Mouse (Mus musculus) forebrain, embryonic 12.5 days (tissue): Measurements from ENCODE around the gene Rbm8a2. TPM values are rescaled to one million over a fixed set of nuclear protein-coding genes. Genes with fewer than 3 reads are reported as not detected.
A peak's percentile ranks its signal among the peaks of the same experiment; 100 is the strongest.
"Not testable (repeated sequence)": the region's sequence is repeated elsewhere in the genome, so short reads cannot be mapped to it uniquely, and the experiment has no call there.

Experiments used
- ATAC-seq: fragments of 200-750 bp; cut with Nextera tagmentation; 2 replicates; pipeline ENCODE4 v1.8.0; 2017; ENCODE audit warnings: moderate TSS enrichment; ENCODE audit not compliant: low FRiP score
- H3K27ac ChIP-seq: fragments of 300-500 bp; sonication (generic); 2 replicates; pipeline ENCODE4 v1.5.1; 2016; ENCODE audit warnings: mild to moderate bottlenecking
- H3K27me3 ChIP-seq: fragments of 300-500 bp; sonication (generic); 2 replicates; pipeline ENCODE4 v1.6.1; 2016; ENCODE audit warnings: mild to moderate bottlenecking
- H3K36me3 ChIP-seq: fragments of 300-500 bp; sonication (generic); replicated peaks from 2 replicates; pipeline ENCODE4 v1.6.1; 2016; ENCODE audit warnings: mild to moderate bottlenecking
- H3K4me1 ChIP-seq: fragments of 300-500 bp; sonication (generic); 2 replicates; pipeline ENCODE4 v1.6.1; 2016
- H3K4me2 ChIP-seq: fragments of 300-500 bp; sonication (generic); 2 replicates; pipeline ENCODE4 v1.6.1; 2016; ENCODE audit warnings: mild to moderate bottlenecking, moderate library complexity
- H3K4me3 ChIP-seq: fragments of 300-500 bp; sonication (generic); replicated peaks from 2 replicates; pipeline ENCODE4 v1.5.1; 2016; ENCODE audit warnings: mild to moderate bottlenecking
- H3K9ac ChIP-seq: fragments of 300-500 bp; sonication (generic); 2 replicates; pipeline ENCODE4 v1.6.1; 2016; ENCODE audit warnings: mild to moderate bottlenecking
- H3K9me3 ChIP-seq: fragments of 300-500 bp; sonication (generic); 2 replicates; pipeline ENCODE4 v1.6.1; 2016
- WGBS: fragments of 180-500 bp; shearing (Covaris S2); methylation state at CpG from one replicate; pipeline ENCODE4 v1.1.7; 2016; 5-methylcytosine and 5-hydroxymethylcytosine counted together
- polyA plus RNA-seq: library from polyadenylated mRNA; unstranded; fragments of >200 nt; fragmentation: Nextera tagmentation; extraction: Ambion mirVana; gene quantifications from 2 replicates; pipeline ENCODE4 v1.2.1, GENCODE M21; 2016

Rbm8a2 gene
- polyA plus RNA-seq = 0.85 and 1.00 TPM in 2 replicates

DNA sequence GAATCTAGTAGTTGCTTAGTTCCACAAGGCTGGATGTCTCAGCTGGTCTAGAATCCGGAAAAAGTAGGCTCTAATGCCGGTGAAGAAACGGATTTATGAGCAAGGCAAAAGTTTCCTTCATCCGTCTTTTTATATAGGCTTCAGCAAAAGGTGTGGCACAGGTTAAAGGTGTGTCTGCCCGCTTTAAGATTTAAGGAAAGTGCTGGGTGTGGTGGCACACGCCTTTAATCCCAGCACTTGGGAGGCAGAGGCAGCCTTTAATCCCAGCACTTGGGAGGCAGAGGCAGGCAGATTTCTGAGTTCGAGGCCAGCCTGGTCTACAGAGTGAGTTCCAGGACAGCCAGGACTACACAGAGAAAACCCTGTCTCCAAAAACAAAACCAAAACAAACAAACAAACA, at the start of gene Rbm8a2:
Rbm8a2 (minus strand) TSS at position 101 of the 400 bp plus-strand sequence.
- 95% methylated on average over 7 of the region's 7 CpGs for WGBS
- not testable (repeated sequence) for ATAC-seq

DNA sequence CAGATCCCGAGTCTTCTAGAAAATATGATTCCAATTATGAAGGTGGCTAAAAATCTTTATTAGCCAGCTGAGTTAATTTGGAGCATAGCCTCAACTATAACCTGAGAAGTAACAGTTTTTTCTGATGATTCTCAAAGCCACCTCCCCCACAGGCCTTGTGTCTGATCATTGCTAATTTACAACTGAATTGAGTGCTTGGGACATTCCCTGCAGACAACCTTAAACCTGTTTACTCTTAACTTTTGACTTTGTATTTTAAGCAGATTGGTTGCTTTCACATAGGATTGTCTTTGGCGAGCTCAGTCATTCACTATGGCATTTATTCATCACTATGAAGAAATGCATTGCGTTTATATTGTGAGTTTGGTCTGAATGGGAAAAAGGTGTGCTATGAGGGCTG, 49.5 kb upstream of the Rbm8a2 start:
- H3K9ac ChIP-seq = no peak overlapping the region
- H3K4me1 ChIP-seq = no peaks in the 10 kb centered on the region
- H3K4me3 ChIP-seq = no peak overlapping the region
- no peak overlapping the region for H3K4me2 ChIP-seq
- WGBS = 65% methylated on average over 3 of the region's 3 CpGs
- H3K36me3 ChIP-seq = no peaks in the 10 kb centered on the region
- no peaks in the 10 kb centered on the region for H3K27me3 ChIP-seq
- H3K27ac ChIP-seq = no peak overlapping the region
- no peak for ATAC-seq
- H3K9me3 ChIP-seq = no peaks in the 10 kb centered on the region

More for the DNA sequence above, at the start of gene Rbm8a2:
- not testable (repeated sequence) for H3K9me3 ChIP-seq, H3K4me3 ChIP-seq, H3K27me3 ChIP-seq, H3K9ac ChIP-seq, H3K36me3 ChIP-seq, H3K4me1 ChIP-seq, H3K4me2 ChIP-seq, H3K27ac ChIP-seq

DNA sequence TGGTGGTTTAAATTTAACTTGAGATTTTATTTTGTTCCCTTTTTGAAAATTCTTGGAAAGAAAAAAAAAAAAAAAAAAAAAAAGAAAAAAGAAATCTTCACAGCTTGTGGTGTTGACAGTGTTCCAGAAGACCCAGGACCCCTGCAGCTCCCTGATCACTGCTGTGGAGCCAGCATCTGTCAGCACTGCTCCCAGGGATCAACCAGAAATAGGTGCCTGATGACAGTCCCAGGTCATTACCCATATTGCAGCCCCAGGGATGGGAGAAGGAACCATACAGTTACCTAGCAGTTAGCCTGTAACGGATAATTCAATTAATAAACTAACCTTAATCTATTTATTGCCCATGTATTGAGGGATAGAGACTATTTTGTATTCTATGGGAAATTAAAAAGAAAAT, 45.6 kb upstream of the Rbm8a2 start:
- H3K9ac ChIP-seq = no peak overlapping the region
- no peak overlapping the region for H3K4me2 ChIP-seq
- no peaks in the 10 kb centered on the region for H3K36me3 ChIP-seq
- H3K9me3 ChIP-seq = no peaks in the 10 kb centered on the region
- no peak for ATAC-seq
- H3K27ac ChIP-seq = no peak overlapping the region
- no peak overlapping the region for H3K4me3 ChIP-seq
- H3K27me3 ChIP-seq = no peaks in the 10 kb centered on the region
- 61% methylated on average over 1 of the region's 1 CpGs for WGBS
- H3K4me1 ChIP-seq = no peaks in the 10 kb centered on the region

- Histone ChIP-seq H3K9ac (no peak overlapping the region), H3K27me3 (no peaks in the 10 kb centered on the region), H3K27ac (no peak overlapping the region), H3K36me3 (no peaks in the 10 kb centered on the region), H3K9me3 (no peaks in the 10 kb centered on the region), H3K4me2 (no peak overlapping the region), H3K4me3 (no peak overlapping the region), H3K4me1 (peaks cover 16% of the 10 kb centered on the region)
- ATAC-seq = no peak
- 92% methylated on average over 3 of the region's 3 CpGs for WGBS
These were observed 39.6 kb upstream of the Rbm8a2 start for GRCm38 (mm10) chr1:176018523-176018922.

- no peak for ATAC-seq
- 53% methylated on average over 3 of the region's 3 CpGs for WGBS
- no peak overlapping the region for H3K27ac ChIP-seq
- no peaks in the 10 kb centered on the region for H3K27me3 ChIP-seq
- H3K4me1 ChIP-seq = peaks cover 20% of the 10 kb centered on the region
- H3K4me2 ChIP-seq = no peak overlapping the region
- no peaks in the 10 kb centered on the region for H3K36me3 ChIP-seq
- no peak overlapping the region for H3K4me3 ChIP-seq
- H3K9ac ChIP-seq = no peak overlapping the region
- H3K9me3 ChIP-seq = no peaks in the 10 kb centered on the region
These were observed 37.2 kb upstream of the Rbm8a2 start for GRCm38 (mm10) chr1:176016076-176016475.

GRCm38 (mm10) chr1:176013497-176014268, 34.8 kb upstream of the Rbm8a2 start:
- peak; percentile 73 for ATAC-seq
- Histone ChIP-seq H3K27me3 (no peaks in the 10 kb centered on the region), H3K9me3 (no peaks in the 10 kb centered on the region), H3K27ac (peak overlapping the region; percentile 46; the same call in 1 of the 2 replicates), H3K4me3 (no peak overlapping the region), H3K4me1 (peaks cover 20% of the 10 kb centered on the region), H3K36me3 (no peaks in the 10 kb centered on the region), H3K9ac (no peak overlapping the region), H3K4me2 (no peak overlapping the region)
- 4% methylated on average over 3 of the region's 3 CpGs for WGBS

DNA sequence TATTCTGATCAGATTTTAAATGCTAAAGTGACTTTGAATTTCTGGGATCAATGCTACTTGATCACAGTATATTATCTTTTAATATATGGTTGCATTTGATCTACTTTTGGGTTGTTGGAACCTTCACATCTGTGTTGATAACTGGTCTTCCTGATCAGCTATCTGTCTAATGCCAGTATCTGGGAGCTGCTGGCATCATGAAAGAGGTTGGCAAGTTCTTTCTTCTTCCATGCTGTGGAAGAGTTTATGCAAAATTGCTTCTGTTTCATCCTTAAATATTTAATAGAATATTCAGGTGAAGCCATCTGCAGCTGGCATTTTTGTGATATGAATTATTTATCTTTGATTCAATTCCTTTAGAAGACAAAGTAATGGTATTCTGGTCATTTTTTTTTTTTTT, 32.6 kb upstream of the Rbm8a2 start:
- no peak overlapping the region for H3K27ac ChIP-seq
- H3K4me2 ChIP-seq = no peak overlapping the region
- H3K9me3 ChIP-seq = no peaks in the 10 kb centered on the region
- no peak overlapping the region for H3K4me3 ChIP-seq
- no peak for ATAC-seq
- no peaks in the 10 kb centered on the region for H3K27me3 ChIP-seq
- H3K9ac ChIP-seq = no peak overlapping the region
- H3K36me3 ChIP-seq = no peaks in the 10 kb centered on the region
- H3K4me1 ChIP-seq = peaks cover 20% of the 10 kb centered on the region

DNA sequence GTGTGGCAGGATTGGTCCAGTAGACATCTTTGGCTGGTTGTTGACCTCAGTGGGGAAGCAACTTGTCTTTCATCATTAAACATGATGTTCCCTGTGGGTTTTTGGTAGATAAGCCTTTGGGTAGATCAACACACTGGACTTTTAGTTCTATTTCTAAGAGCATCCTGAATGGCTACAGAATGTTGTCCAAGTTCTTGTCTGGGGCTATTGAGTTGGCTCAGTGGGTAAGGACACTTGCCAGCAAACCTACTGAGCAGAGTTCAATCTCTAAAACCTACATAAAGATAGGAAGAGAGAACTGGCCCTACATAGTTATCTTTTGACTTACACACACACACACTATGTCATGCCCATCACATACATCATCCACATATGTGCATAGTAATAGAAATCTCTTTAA, 32.2 kb upstream of the Rbm8a2 start:
- Histone ChIP-seq H3K4me3 (no peak overlapping the region), H3K9ac (no peak overlapping the region), H3K9me3 (no peaks in the 10 kb centered on the region), H3K4me2 (no peak overlapping the region), H3K27ac (no peak overlapping the region), H3K4me1 (peaks cover 18% of the 10 kb centered on the region), H3K36me3 (no peaks in the 10 kb centered on the region), H3K27me3 (no peaks in the 10 kb centered on the region)
- ATAC-seq = no peak

DNA sequence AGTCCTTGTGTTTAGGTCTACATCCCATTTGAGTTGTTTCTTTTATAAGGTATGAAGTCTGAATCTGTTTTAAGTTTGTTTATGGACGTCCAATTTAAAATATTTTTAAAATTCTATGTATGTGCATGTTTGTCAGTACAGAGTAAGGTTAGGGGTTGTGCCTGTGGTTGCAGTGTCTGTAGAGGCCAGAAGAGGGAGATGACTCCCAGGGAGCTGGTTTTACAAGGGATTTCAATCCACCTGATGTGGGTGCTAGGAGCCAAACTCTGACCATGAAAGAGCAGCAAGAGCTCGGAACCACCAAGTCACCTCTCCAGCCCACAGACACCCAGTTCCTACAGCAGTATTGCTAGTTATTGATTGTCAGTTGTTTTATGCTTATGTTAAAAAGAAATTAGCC, 29.5 kb upstream of the Rbm8a2 start:
- Histone ChIP-seq H3K4me3 (no peak overlapping the region), H3K36me3 (no peaks in the 10 kb centered on the region), H3K4me1 (peaks cover 3% of the 10 kb centered on the region), H3K4me2 (no peak overlapping the region), H3K27ac (no peak overlapping the region), H3K27me3 (no peaks in the 10 kb centered on the region), H3K9me3 (no peaks in the 10 kb centered on the region), H3K9ac (no peak overlapping the region)
- 89% methylated on average over 2 of the region's 2 CpGs for WGBS
- no peak for ATAC-seq

- peaks cover 8% of the 10 kb centered on the region; the same call in 1 of the 2 replicates for H3K4me1 ChIP-seq
- no peaks in the 10 kb centered on the region for H3K36me3 ChIP-seq
- no peaks in the 10 kb centered on the region for H3K9me3 ChIP-seq
- no peak overlapping the region for H3K4me2 ChIP-seq
- WGBS = 85% methylated on average over 5 of the region's 5 CpGs
- H3K9ac ChIP-seq = no peak overlapping the region
- no peak overlapping the region for H3K4me3 ChIP-seq
- H3K27me3 ChIP-seq = no peaks in the 10 kb centered on the region
- no peak for ATAC-seq
- no peak overlapping the region for H3K27ac ChIP-seq
These were observed 21.7 kb upstream of the Rbm8a2 start for GRCm38 (mm10) chr1:176000599-176000998.

- H3K4me3 ChIP-seq = no peak overlapping the region
- H3K27ac ChIP-seq = no peak overlapping the region
- 50% methylated on average over 7 of the region's 7 CpGs for WGBS
- H3K9me3 ChIP-seq = no peaks in the 10 kb centered on the region
- H3K36me3 ChIP-seq = no peaks in the 10 kb centered on the region
- H3K4me1 ChIP-seq = peaks cover 8% of the 10 kb centered on the region; the same call in 1 of the 2 replicates
- ATAC-seq = peak; percentile 60; the same call in 1 of the 2 replicates
- no peak overlapping the region for H3K9ac ChIP-seq
- H3K27me3 ChIP-seq = no peaks in the 10 kb centered on the region
- no peak overlapping the region for H3K4me2 ChIP-seq
These were observed 18.2 kb upstream of the Rbm8a2 start for GRCm38 (mm10) chr1:175997076-175997651.

- no peak for ATAC-seq
- Histone ChIP-seq H3K9ac (no peak overlapping the region), H3K9me3 (no peaks in the 10 kb centered on the region), H3K4me3 (no peak overlapping the region), H3K27me3 (no peaks in the 10 kb centered on the region), H3K4me1 (no peaks in the 10 kb centered on the region), H3K36me3 (no peaks in the 10 kb centered on the region), H3K27ac (no peak overlapping the region), H3K4me2 (no peak overlapping the region)
- 84% methylated on average over 4 of the region's 4 CpGs for WGBS
These were observed 10.0 kb upstream of the Rbm8a2 start for GRCm38 (mm10) chr1:175988912-175989311.

DNA sequence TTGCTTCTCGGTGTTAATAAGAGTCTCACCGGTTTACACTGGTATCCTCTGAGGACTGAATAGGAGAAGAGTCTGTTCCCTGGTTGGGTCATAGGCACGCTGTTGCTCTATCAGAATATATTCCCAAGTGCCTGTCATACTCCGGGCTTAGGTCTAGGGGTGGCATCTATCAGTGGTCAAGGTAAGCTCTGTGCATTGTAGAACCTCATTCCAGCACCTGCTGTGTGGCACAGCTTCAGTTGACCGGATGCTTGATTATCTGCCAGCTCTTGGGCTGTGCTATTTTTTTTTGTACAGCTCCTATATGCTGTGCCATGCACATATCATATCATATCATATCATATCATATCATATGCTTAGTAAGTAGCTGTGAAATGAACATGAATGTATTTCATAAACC, 9.5 kb upstream of the Rbm8a2 start:
- H3K27me3 ChIP-seq = no peaks in the 10 kb centered on the region
- 91% methylated on average over 5 of the region's 5 CpGs for WGBS
- ATAC-seq = no peak

More for the DNA sequence above, 9.5 kb upstream of the Rbm8a2 start:
- Histone ChIP-seq H3K9ac (no peak overlapping the region), H3K36me3 (no peaks in the 10 kb centered on the region), H3K4me1 (no peaks in the 10 kb centered on the region), H3K27ac (no peak overlapping the region), H3K4me2 (no peak overlapping the region), H3K4me3 (no peak overlapping the region), H3K9me3 (no peaks in the 10 kb centered on the region)
